In genomic region chr13:54381396-54381795, GRCm38 (mm10) we compare ENCODE assay signal across 16 mouse cellular contexts. TPM values are rescaled to one million over a fixed set of nuclear protein-coding genes. Genes with fewer than 3 reads are reported as not detected.
"Had no signal": no experiment of that assay in that cellular context is flagged by ENCODE, and none has a peak within 500 bp of the region (broad histone marks: within the 10 kb centered on the region; RNA-seq: fewer than 3 reads in every experiment).

No protein-coding gene starts in this region.

- H3K9ac ChIP-seq: intestine, embryonic 15.5 days; liver, embryonic 12.5 days; lung, embryonic 15.5 days; midbrain, embryonic 15.5 days; neural tube, embryonic 13.5 days had no signal

- DNase-seq: kidney, adult 18-20 months; kidney, postnatal 10 days; kidney, postnatal 4 days; lung, postnatal 14 days; thymus, adult 18-20 months; thymus, postnatal 25 days had no signal

- H3K4me1 ChIP-seq: liver, embryonic 12.5 days had no signal

- H3K27me3 ChIP-seq: intestine, embryonic 15.5 days; lung, embryonic 15.5 days; midbrain, embryonic 15.5 days; neural tube, embryonic 13.5 days had no signal

- H3K4me2 ChIP-seq: intestine, embryonic 15.5 days; liver, embryonic 12.5 days; lung, embryonic 15.5 days; midbrain, embryonic 11.5 days; midbrain, embryonic 15.5 days; neural tube, embryonic 13.5 days had no signal

- ATAC-seq: liver, embryonic 12.5 days; midbrain, embryonic 15.5 days had no signal

- H3K36me3 ChIP-seq: intestine, embryonic 15.5 days; limb, embryonic 10.5 days; liver, embryonic 12.5 days; lung, embryonic 15.5 days had no signal

- H3K4me3 ChIP-seq: intestine, embryonic 15.5 days; left cerebral cortex, adult 2 months; limb, embryonic 10.5 days; liver, embryonic 12.5 days; lung, embryonic 15.5 days; midbrain, embryonic 15.5 days; neural tube, embryonic 13.5 days had no signal

- H3K27ac ChIP-seq: intestine, embryonic 15.5 days; left cerebral cortex, adult 2 months; limb, embryonic 10.5 days; liver, embryonic 12.5 days; lung, embryonic 15.5 days; macrophage; midbrain, embryonic 15.5 days; neural tube, embryonic 13.5 days had no signal

- H3K9me3 ChIP-seq: intestine, embryonic 15.5 days; limb, embryonic 10.5 days; liver, embryonic 12.5 days; lung, embryonic 15.5 days; midbrain, embryonic 15.5 days; neural tube, embryonic 13.5 days had no signal

RNA-seq across cellular contexts. Expression of gene Cplx2, which starts 10.2 kb away (rescaled TPM):
- total RNA-seq: monocyte, adult 5-6 weeks had no signal
- polyA plus RNA-seq: macrophage had no signal
